Mouse (Mus musculus) layer of hippocampus, postnatal 25 days (tissue): ENCODE measurements around the gene Tlk1. TPM values are rescaled to one million over a fixed set of nuclear protein-coding genes. Genes with fewer than 3 reads are reported as not detected.

Experiments
- DNase-seq, 2 experiments: peaks; one replicate each; pipeline ENCODE4 v3.0.0; 2022; ENCODE audit warnings: mixed read lengths in 2 of 2, low spot score in 1 of 2; ENCODE audit errors: extremely low spot score in 1 of 2
- total RNA-seq, 2 experiments: library from RNA; stranded (reverse); gene quantifications; 2 replicates each; pipeline ENCODE4 v1.2.3; 2021

The Tlk1 gene
- 10 to 100 TPM; 65.4 to 68.1 TPM for total RNA-seq

- peak; percentile 46 to 57 for DNase-seq
Measured at GRCm38 (mm10) chr2:70825371-70826051, at the start of gene Tlk1. Gene Tlk1, minus strand, starts transcription at chr2:70825728.

- no peak for DNase-seq
Measured at GRCm38 (mm10) chr2:70875129-70875528, 49.6 kb upstream of the Tlk1 start.

DNA sequence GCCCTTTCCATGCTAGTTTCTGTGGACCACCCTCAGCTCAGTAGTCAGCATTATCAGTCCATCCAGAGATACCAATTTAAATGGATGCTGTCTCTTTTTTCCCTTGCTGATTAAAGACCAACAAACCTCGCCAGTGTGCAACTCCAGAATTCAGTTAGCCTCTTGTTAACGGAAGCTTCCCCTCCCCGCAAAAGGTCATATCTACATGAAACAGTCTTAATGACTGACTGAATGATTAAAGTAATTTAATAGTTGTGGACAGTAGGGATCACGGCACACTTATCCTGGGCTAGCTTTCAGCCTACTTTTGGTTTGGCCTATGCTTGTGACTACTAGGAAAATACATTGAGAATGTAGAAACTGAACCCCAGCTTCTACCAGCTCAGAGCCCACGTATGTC is 47.6 kb upstream of the Tlk1 start:
- no peak for DNase-seq

DNA sequence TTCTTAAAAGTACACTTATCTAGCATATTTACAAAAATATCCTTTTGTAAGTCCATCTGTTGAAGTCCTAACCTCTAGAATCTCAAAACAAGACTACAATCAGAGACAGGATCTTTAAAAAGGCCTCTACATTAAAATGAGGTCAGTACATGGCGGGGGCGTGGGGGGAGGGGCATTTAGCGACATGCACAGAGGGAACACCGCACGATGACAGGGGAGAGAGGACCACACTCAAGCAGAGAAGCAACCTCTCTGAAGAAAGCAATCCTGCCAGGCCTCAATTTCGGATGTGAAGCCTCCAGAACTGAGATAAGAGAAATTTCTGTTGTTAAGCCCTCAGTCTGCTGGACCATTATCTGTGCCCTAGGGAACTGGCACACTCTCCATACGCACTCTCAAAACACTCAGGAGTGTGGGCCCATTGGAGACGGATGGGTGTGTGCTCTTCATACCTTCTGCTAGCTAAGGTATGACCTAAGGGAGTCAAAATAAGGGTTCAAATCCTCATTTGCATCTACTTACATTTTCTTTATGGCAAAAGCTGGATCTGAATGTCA is 46.0 kb upstream of the Tlk1 start:
- no peak for DNase-seq

DNA sequence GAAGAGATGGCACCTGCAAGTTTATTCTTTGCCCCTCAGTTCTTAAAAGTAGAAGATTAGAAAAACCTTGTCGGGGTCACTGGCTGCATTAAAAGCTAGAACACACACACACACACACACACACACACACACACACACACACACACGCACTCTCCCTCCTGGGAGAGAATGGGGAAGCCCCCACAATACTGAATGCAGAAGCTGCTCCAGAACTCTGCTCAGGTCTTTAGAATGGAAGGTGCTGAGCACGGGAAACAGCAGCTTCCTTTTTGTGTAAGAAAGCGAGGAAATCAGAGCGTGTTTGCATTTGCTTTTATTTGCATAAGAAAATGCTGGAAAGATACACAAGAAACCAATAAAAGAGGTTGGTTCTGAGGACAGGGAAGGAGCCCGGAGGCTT is 45.3 kb upstream of the Tlk1 start:
- DNase-seq = no peak

DNA sequence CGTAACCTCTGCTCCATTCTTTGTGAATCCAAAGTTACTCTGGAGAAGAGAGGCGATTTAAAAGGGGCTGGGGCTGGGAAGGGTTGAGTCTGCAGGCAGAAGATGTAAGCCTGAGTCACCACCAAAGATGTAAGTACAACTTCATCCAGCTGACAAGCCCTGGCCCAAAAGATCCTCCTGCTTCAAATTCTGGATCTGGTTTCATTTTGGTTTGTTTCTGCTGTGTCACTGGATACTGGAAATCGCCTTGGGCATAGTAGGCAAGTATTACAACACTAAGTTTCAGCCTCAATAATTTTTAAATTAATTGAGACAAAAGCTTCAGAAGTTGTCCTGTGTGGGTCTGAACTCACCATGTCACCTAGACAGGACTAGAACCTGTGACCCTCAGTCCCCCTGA is 43.6 kb upstream of the Tlk1 start:
- DNase-seq = no peak

DNA sequence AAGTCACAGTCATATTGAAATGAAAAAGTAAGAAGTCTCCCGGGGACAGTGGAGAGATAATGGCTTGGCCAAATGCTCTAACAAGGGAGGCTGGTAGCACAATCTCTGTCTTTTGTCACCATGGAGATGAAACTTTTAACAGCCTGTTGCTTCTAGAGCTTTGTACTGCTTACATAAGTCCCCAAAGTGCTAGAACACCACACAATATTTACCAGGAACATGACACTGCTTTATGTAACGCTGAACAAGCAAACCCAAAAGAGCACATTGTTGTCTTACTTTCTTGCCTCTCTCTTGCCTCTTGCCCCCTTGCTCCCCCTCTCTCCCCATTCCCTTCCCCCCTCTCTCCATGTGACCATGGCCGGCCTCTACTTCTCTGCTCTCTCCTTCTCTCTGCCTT is 41.7 kb upstream of the Tlk1 start:
- DNase-seq = no peak

DNA sequence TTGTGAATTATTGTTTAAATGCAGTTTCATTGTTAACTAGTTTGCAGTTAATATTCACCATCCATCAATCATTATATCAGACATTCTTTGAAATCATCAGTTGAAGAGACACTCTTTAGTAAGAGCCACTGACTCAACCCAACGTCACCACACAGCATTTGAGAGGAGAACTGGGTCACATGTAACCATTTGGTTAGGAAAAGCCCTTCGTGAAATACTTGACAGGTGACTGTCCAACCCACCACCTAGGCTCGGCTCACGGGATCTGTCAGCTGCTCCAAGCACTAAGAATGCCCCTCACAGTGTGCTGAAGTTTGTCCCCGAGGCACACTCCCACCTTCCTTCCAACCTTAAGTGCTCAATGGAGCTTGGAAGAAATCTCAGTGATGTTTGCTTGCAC is 37.4 kb upstream of the Tlk1 start:
- DNase-seq = no peak

- no peak for DNase-seq
Measured at GRCm38 (mm10) chr2:70859740-70860139, 34.2 kb upstream of the Tlk1 start.

DNA sequence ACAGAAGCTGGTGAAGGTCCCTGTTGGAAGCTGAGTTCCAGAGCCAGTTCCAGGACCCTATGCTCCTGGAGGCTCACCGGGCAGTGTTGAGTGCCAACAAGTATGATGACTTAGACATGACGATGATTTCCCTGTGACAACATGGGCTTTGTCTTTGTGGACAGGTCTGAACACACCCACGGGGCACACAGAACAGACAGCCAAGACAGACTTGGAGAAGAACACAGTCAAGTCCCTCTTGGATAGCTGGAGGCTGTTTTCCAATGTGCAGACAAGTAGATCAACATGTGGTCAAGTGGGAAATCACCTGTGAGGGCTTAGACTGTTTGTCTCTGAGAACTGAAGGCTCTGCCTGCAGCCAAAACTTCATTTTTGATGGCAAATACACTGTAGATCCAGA is 31.4 kb upstream of the Tlk1 start:
- no peak for DNase-seq

DNA sequence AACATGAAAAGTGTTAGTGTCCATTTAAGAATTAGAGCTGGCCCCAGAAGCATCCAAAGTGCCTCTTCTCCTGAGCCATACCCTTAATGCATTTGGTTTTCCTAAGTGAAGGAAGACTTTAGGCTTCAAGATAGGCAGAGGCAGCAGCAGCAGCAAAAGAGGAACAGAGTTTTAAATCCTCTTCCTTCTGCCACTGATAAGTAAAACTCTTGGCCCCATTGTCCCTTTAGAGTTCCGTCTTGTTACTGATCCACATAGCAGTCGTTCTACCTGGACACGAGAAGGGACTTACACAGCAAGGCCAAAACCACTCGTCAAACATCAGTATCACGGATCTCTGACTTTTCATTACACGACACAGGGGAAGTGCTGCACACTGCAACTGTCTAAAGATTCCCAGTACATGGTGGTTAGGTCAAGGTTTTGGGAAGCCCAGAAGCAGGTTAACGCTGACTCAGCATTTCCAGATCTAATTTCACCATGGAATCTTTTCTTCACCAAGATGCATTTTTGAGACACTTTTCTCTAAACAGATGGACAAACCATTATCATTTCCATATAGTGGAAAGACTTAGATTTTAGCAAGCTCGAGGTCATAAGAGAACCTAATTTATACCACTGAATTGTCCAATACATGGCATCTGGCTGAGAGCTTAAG is 28.8 kb upstream of the Tlk1 start:
- DNase-seq = no peak

DNA sequence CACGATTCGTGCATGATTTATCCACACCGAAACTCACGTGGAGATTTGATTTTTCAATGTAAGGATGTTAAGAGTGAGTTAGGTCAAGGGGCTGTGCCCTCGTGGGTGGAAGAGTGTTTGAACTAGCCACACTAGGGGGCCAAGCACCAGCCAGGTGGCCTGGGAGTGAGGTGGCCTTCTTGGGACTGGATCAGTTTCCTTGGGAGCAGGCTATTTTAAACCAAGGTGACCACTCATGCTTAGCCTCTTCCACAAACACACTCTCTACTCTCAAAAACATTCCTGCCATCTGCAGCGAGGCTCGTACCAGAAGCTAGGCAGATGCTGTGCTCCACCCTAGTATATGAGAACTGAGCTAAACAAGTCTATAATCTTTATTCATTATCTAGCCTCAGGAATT is 27.8 kb upstream of the Tlk1 start:
- no peak for DNase-seq

- DNase-seq = peak in 1 of 2 experiments; percentile 11
Measured at GRCm38 (mm10) chr2:70852796-70853221, 27.3 kb upstream of the Tlk1 start.

- DNase-seq = no peak
Measured at GRCm38 (mm10) chr2:70852186-70852795, 26.8 kb upstream of the Tlk1 start.

- no peak for DNase-seq
Measured at GRCm38 (mm10) chr2:70845871-70846270, 20.3 kb upstream of the Tlk1 start.

DNA sequence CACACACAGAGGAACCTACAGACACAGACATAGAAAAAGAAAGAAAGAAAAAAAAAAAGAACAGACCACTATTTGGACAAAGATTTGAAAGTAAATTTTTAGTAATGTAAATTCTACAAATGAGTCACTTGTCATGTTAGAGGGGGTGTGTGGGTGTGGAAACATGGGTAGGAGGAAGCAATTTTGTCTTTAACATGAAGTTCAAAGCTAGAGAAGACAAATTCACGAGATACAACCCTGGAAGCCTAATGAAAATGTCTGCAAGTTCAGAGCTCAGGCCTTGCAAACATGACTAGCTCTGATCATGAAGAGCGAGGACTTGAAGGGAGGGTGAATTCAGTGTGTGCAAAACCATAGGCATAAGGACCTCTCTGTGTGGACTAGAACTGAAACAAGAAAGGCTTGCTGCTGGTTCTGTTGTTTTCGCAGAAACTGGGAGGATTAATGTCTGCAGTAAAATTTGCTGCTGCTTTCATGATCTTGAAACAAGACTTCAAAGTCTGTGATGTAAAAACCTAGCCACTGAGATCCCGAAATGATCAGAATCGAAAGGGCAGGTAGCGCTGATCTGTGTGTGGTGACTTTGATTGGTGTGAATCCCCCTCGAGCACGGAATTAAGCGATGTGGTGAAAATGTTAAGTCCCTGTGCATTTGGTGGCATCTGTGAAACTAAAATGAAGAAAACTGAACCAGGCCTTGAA is 19.3 kb upstream of the Tlk1 start:
- no peak for DNase-seq

DNA sequence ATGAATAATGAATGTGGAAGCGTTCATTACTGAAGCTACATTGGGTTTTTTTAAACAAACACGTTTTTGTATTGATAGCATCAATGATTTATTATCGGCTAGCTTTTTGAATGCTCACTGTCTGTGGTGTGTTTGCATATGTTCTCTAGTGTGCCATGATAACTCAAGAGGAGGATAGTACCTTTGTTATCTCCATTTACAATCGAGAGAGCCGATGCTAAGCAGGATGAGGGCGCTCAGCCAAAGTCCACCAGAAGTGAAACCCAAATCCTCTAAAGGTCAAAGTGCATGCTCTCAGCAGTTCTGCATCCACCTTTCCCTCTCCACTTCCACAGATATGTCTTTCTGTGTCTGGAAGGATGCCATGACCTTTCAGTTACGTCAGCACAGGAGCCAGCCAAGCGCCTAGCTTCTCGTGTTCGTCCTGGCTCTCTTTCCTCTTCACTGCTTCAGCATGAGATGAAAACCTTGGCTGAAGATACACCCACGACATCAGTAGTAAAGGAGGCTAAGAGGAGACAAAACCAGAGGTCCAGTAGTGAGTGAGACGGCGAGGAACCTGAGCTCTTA is 16.6 kb upstream of the Tlk1 start:
- DNase-seq = no peak

GRCm38 (mm10) chr2:70838536-70839216 is 13.1 kb upstream of the Tlk1 start:
- no peak for DNase-seq

DNA sequence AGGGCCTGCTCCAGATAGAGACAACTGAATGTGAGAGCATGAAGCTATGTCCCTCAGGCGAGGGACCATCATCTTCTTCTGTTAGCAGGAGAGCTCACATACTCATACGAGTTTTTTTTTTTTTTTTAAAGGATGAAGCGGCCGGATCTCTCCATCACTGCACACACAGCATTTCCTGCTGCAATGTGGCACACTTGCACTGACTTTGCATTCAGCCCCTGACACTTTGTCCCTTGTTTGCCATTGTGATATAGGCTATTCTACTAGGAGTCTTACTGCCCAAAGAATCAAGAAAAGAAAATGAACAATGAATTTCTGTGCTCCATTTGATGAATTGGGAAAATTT is 10.8 kb upstream of the Tlk1 start:
- DNase-seq = no peak

DNA sequence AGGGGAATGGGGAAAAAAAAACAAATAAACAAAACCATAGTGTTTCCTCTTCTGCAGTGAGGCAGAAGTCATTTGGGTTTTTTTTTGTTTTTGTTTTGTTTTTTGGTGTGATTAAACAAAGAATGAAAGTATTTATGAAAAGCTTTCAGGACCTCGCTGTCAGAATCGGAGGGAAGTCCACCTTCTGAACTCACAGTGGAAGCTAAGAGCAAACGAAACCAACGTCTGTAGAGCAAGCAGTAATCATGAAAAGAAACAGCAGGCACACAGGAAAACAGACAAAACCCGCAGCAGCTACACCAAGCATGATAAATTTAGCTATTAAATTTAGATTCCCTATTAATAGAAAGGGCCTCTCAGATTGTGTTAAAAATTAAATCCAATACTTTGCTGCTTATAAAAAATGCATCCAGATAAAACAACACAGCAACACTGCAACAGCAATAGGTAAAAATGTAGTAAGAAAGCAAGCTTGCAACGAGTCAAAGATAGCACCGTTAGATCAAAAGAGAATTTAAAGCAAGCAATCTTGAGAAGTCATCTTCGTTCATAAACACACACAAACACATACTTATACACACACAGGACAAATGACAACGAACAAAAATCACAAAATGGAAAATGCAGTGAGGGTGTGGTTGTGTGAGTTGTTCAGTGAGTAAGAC is 10.2 kb upstream of the Tlk1 start:
- no peak for DNase-seq
